Mouse (Mus musculus) megakaryocyte, embryonic 14.5 days (primary cell): ENCODE data around the gene Guk1.

Source experiments
- FLI1 ChIP-seq: IDR thresholded peaks from 2 replicates; pipeline ENCODE4 v1.6.1; 2012; ENCODE audit warnings: low read length, inconsistent platforms, mixed read lengths
- GATA1 ChIP-seq: IDR thresholded peaks from 3 replicates; pipeline ENCODE4 v1.6.1; 2012; ENCODE audit warnings: mixed read lengths, low read length, inconsistent platforms, borderline replicate concordance

- no peak for TF ChIP-seq GATA1
- TF ChIP-seq FLI1, result no peak
These were observed 32.0 kb upstream of the Guk1 start for GRCm38 (mm10) chr11:59224025-59224424.
